Mouse (Mus musculus): Measurements from ENCODE around the gene Dync1i1. TPM values are rescaled to one million over a fixed set of nuclear protein-coding genes. Genes with fewer than 3 reads are reported as not detected.

The Dync1i1 gene
- total and polyA plus RNA-seq, 3 experiments: 0.41 to 0.43 (median 0.42) TPM

DNA sequence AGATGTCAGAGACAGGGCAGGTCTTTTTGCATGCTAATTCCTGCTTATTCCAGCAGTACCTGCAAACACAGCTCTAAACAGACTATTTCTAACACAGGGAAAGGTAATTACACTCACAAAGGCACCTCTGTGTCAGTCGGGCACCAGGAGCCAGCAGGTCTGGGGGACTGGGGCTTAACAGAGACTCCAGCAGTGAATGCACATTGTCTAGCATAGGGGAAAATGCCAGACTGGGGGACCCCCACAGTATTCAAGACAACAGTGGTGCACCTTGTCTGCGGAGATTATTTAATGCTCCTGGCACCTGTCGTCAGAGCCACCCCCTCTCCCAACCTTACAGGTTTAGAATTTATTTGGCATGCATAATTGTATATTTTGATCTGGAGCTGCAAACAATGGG lies 333.1 kb downstream of the Dync1i1 start:
- H3K4me3 ChIP-seq: no peak overlapping the region
- no peaks in the 10 kb centered on the region for H3K27me3 ChIP-seq (ENCODE audit: control insufficient read depth, insufficient read depth, low read length)
- no peak overlapping the region for H3K27ac ChIP-seq
- no peak overlapping the region for H3K9ac ChIP-seq (ENCODE audit: low read depth, low read length)
- no peaks in the 10 kb centered on the region for H3K36me3 ChIP-seq (ENCODE audit: control insufficient read depth, insufficient read depth, low read length)
- WGBS: 79% methylated on average over 3 of the region's 3 CpGs
- H3K79me2 ChIP-seq (replicated peaks; ENCODE audit: control insufficient read depth, insufficient read depth, low read length): no peaks in the 10 kb centered on the region
- intact Hi-C loops (cut with DNase I): no loop called here
- no peak for TF ChIP-seq EP300 (IDR thresholded peaks at IDR 0.05; ENCODE audit: insufficient read depth, low read depth, low read length)
- TF ChIP-seq CTCF (IDR thresholded peaks at IDR 0.05): no peak
- TF ChIP-seq POLR2A (IDR thresholded peaks at IDR 0.05; ENCODE audit: insufficient read depth, low read depth, low read length): no peak
- no peak for DNase-seq
- no peaks in the 10 kb centered on the region for H3K4me1 ChIP-seq (ENCODE audit: control insufficient read depth, insufficient read depth, low read length)

DNA sequence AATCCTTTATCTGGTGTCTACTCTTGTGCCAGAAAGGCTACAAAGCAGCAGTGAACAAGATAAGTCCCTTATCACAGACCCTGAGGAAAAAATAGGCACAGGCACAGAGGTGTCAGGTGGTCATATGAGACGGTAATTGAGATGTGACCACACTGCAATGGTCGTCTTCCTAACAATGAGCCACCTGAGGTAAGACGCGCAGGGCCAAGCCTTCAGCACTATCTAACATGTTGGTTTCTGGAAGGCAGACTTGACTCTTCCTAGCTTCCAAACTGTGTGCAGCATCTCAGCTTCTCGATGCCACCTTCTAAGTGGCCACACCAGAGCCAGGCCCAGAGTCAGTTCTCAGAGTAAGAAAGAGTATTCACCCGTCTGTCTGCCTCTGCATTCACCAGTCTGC lies 341.8 kb downstream of the Dync1i1 start:
- no peak overlapping the region for H3K4me3 ChIP-seq
- no peak overlapping the region for H3K9ac ChIP-seq (ENCODE audit: low read depth, low read length)
- intact Hi-C loops (cut with DNase I): loop anchor here (5.0 kb wide), 1 partner anchor 230 kb away; no protein-coding TSS in a partner anchor
- TF ChIP-seq CTCF (IDR thresholded peaks at IDR 0.05): no peak
- no peaks in the 10 kb centered on the region for H3K79me2 ChIP-seq (replicated peaks; ENCODE audit: control insufficient read depth, insufficient read depth, low read length)
- peak in 1 of 2 experiments; percentile 38 for DNase-seq
- H3K27ac ChIP-seq: no peak overlapping the region
- H3K36me3 ChIP-seq (ENCODE audit: control insufficient read depth, insufficient read depth, low read length): no peaks in the 10 kb centered on the region
- no peaks in the 10 kb centered on the region for H3K4me1 ChIP-seq (ENCODE audit: control insufficient read depth, insufficient read depth, low read length)
- no peaks in the 10 kb centered on the region for H3K27me3 ChIP-seq (ENCODE audit: control insufficient read depth, insufficient read depth, low read length)
- WGBS: 59% methylated on average over 6 of the region's 6 CpGs

DNA sequence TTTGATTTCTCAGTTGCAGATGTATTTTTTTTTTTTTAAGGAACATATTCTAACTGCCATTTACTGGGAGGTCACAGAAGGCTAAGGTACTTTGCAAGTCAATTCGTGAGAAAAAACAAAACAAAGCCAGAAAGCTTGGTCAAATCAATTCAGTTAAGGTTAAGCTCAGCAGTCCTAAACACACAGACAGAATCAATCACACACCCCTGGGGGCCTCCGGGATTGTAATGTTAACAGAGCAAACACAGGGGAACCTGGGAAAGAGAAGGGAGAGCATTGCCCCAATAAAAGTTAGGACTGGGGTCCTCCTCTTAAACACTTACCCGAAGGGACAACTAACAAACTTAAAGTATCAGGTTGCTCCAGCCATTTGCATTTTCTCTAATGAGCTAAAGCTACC lies 344.6 kb downstream of the Dync1i1 start:
- Histone ChIP-seq H3K36me3 (ENCODE audit: control insufficient read depth, insufficient read depth, low read length) (no peaks in the 10 kb centered on the region), H3K79me2 (replicated peaks; ENCODE audit: control insufficient read depth, insufficient read depth, low read length) (no peaks in the 10 kb centered on the region), H3K27ac (no peak overlapping the region), H3K4me3 (no peak overlapping the region), H3K27me3 (ENCODE audit: control insufficient read depth, insufficient read depth, low read length) (no peaks in the 10 kb centered on the region), H3K4me1 (ENCODE audit: control insufficient read depth, insufficient read depth, low read length) (no peaks in the 10 kb centered on the region), H3K9ac (ENCODE audit: low read depth, low read length) (no peak overlapping the region)
- 51% methylated on average over 3 of the region's 3 CpGs for WGBS
- DNase-seq: no peak
- intact Hi-C loops (cut with DNase I): no loop called here
- TF ChIP-seq CTCF (IDR thresholded peaks at IDR 0.05): no peak
- TF ChIP-seq EP300 (IDR thresholded peaks at IDR 0.05; ENCODE audit: insufficient read depth, low read depth, low read length): no peak
- no peak for TF ChIP-seq POLR2A (IDR thresholded peaks at IDR 0.05; ENCODE audit: insufficient read depth, low read depth, low read length)

DNA sequence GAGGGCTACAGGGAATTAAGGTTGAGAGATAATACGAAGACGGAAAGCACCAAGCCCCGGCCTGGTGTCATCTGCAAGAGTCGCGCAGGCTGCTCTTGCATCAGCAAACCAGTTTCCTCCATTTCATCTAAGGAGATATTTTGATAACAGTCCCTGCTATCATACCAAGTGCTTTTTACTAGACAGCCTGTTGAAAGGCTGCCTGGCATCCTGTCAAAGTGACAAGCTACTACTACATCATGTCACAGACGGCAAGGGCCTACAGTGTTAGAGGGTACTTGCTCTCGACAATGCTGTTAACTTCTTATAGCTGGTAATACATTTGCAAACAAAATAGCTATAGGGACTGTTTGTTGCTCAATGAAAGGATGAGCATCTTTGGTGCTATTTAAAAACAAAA lies 345.6 kb downstream of the Dync1i1 start:
- 77% methylated on average over 7 of the region's 7 CpGs for WGBS

DNA sequence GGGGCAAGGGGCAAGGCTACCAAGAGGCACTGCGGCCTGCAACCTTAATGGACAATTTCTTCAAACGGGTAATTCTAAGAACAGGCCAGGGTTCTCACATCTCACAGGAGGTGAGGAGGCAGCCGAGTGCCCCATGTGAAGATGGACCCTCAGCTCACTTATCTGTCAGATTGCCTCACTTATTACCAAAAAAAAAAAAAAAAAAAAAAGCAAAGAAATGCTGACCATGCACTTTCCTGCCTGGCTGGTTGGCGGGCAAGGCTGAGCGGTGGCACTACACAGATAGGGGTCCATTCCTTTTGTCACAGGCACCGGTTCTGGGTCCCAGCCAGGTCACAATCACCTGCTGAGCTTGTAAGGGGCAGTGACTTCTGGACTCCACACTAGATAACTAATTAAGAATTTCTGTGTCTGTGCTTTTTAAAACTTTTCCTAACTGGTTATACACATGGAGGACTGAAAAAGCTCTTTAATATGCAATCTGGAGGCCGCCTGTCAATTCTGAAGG lies 350.6 kb downstream of the Dync1i1 start:
- Histone ChIP-seq H3K27ac (no peak overlapping the region), H3K27me3 (ENCODE audit: control insufficient read depth, insufficient read depth, low read length) (no peaks in the 10 kb centered on the region), H3K4me1 (ENCODE audit: control insufficient read depth, insufficient read depth, low read length) (no peaks in the 10 kb centered on the region), H3K79me2 (replicated peaks; ENCODE audit: control insufficient read depth, insufficient read depth, low read length) (no peaks in the 10 kb centered on the region), H3K4me3 (no peak overlapping the region), H3K9ac (ENCODE audit: low read depth, low read length) (no peak overlapping the region), H3K36me3 (ENCODE audit: control insufficient read depth, insufficient read depth, low read length) (no peaks in the 10 kb centered on the region)
- TF ChIP-seq EP300 (IDR thresholded peaks at IDR 0.05; ENCODE audit: insufficient read depth, low read depth, low read length) (no peak), POLR2A (IDR thresholded peaks at IDR 0.05; ENCODE audit: insufficient read depth, low read depth, low read length) (no peak), CTCF (IDR thresholded peaks at IDR 0.05) (no peak)
- DNase-seq: no peak
- intact Hi-C loops (cut with DNase I): no loop called here
- 85% methylated on average over 7 of the region's 7 CpGs for WGBS

More for the DNA sequence above, 345.6 kb downstream of the Dync1i1 start:
- H3K4me1 ChIP-seq (ENCODE audit: control insufficient read depth, insufficient read depth, low read length): no peaks in the 10 kb centered on the region
- H3K27ac ChIP-seq: no peak overlapping the region
- H3K4me3 ChIP-seq: no peak overlapping the region
- DNase-seq: no peak
- intact Hi-C loops (cut with DNase I): no loop called here
- H3K79me2 ChIP-seq (replicated peaks; ENCODE audit: control insufficient read depth, insufficient read depth, low read length): no peaks in the 10 kb centered on the region
- H3K9ac ChIP-seq (ENCODE audit: low read depth, low read length): no peak overlapping the region
- TF ChIP-seq EP300 (IDR thresholded peaks at IDR 0.05; ENCODE audit: insufficient read depth, low read depth, low read length): no peak
- no peak for TF ChIP-seq POLR2A (IDR thresholded peaks at IDR 0.05; ENCODE audit: insufficient read depth, low read depth, low read length)
- no peak for TF ChIP-seq CTCF (IDR thresholded peaks at IDR 0.05)
- H3K36me3 ChIP-seq (ENCODE audit: control insufficient read depth, insufficient read depth, low read length): no peaks in the 10 kb centered on the region
- H3K27me3 ChIP-seq (ENCODE audit: control insufficient read depth, insufficient read depth, low read length): no peaks in the 10 kb centered on the region

DNA sequence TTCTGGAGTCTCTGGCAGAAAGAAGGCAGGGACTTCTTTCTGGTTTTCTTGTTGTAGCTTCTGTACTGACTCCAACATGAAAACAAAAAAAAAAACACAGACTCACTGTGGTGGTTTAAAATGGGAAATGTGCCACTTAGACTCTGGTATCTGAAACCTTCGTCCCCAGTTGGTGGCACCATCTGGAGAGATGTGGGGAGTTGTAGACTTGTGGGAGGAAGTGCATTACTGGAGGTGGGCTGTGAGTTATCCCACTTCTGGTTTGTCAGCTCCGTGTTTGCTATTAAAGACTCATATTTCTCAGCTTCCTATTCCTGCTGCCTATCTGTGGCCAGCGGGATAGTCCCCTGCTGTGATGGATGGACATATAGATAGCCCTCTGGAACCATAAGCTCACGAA lies 351.8 kb downstream of the Dync1i1 start:
- DNase-seq: no peak
- 63% methylated on average over 4 of the region's 4 CpGs for WGBS
- TF ChIP-seq EP300 (IDR thresholded peaks at IDR 0.05; ENCODE audit: insufficient read depth, low read depth, low read length) (no peak), CTCF (IDR thresholded peaks at IDR 0.05) (no peak)
- Histone ChIP-seq H3K79me2 (replicated peaks; ENCODE audit: control insufficient read depth, insufficient read depth, low read length) (no peaks in the 10 kb centered on the region), H3K4me3 (no peak overlapping the region), H3K9ac (ENCODE audit: low read depth, low read length) (no peak overlapping the region), H3K27me3 (ENCODE audit: control insufficient read depth, insufficient read depth, low read length) (no peaks in the 10 kb centered on the region), H3K36me3 (ENCODE audit: control insufficient read depth, insufficient read depth, low read length) (no peaks in the 10 kb centered on the region), H3K27ac (no peak overlapping the region), H3K4me1 (ENCODE audit: control insufficient read depth, insufficient read depth, low read length) (no peaks in the 10 kb centered on the region)
- intact Hi-C loops (cut with DNase I): no loop called here

Other genes starting within 250 kb of the Dync1i1 start
- 100 to 1,000 TPM; 267 to 633 TPM for gene Pdk4, start 229.3 kb upstream of the Dync1i1 start, total RNA-seq (2021)
- gene Pdk4, start 229.3 kb upstream of the Dync1i1 start, polyA plus RNA-seq (2012; rRNA removed): 163 and 258 TPM in 2 replicates